In genomic region chr9:77528379-77529041, GRCm38 (mm10) we compare ENCODE assay signal across 16 mouse cellular contexts. TPM values are rescaled to one million over a fixed set of nuclear protein-coding genes. Genes with fewer than 3 reads are reported as not detected.
DNase-seq lines count a peak whose midpoint lies in the region; ATAC-seq lines count a peak whose summit lies in the region.
"Had no signal": no experiment of that assay in that cellular context is flagged by ENCODE, and none has a peak within 500 bp of the region (broad histone marks: within the 10 kb centered on the region; RNA-seq: fewer than 3 reads in every experiment).

No protein-coding gene starts in this region.

- H3K9me3 ChIP-seq in lung, embryonic 15.5 days = no peaks in the 10 kb centered on the region
- H3K9me3 ChIP-seq in liver, embryonic 11.5 days (ENCODE audit: control insufficient read depth, low read length) = no peaks in the 10 kb centered on the region
- H3K9me3 ChIP-seq in embryonic facial prominence, embryonic 10.5 days = no peaks in the 10 kb centered on the region
- H3K9me3 ChIP-seq: heart, embryonic 15.5 days; hindbrain, embryonic 15.5 days; limb, embryonic 15.5 days had no signal

- ATAC-seq in lung, embryonic 15.5 days (ENCODE audit: borderline replicate concordance, extremely low read depth, low FRiP score, low TSS enrichment) = 0 out of 2 replicates have a peak, but pooled peaks have one; percentile 8
- ATAC-seq in common myeloid progenitor, adult 5-6 weeks (replicated peaks; ENCODE audit: low read depth, poor library complexity, severe bottlenecking) = peak; percentile 67
- ATAC-seq in liver, embryonic 11.5 days (replicated peaks; ENCODE audit: low FRiP score) = peak; percentile 73
- ATAC-seq in neutrophil, adult 5-6 weeks (ENCODE audit: extremely low read depth, insufficient number of reproducible peaks, low FRiP score, poor library complexity, severe bottlenecking) = peak; percentile 18; the same call in 1 of the 2 replicates
- ATAC-seq: forebrain, embryonic 14.5 days had no signal

- no peak overlapping the region for H3K27ac ChIP-seq in lung, embryonic 15.5 days
- H3K27ac ChIP-seq in liver, embryonic 11.5 days (ENCODE audit: low read depth, low read length) = no peak overlapping the region
- H3K27ac ChIP-seq in embryonic facial prominence, embryonic 10.5 days (replicated peaks) = no peak overlapping the region
- H3K27ac ChIP-seq: heart, embryonic 15.5 days; hindbrain, embryonic 15.5 days; left cerebral cortex, adult 2 months; limb, embryonic 15.5 days had no signal

- H3K36me3 ChIP-seq in lung, embryonic 15.5 days = no peaks in the 10 kb centered on the region
- no peaks in the 10 kb centered on the region for H3K36me3 ChIP-seq in liver, embryonic 11.5 days (ENCODE audit: control insufficient read depth, insufficient read depth, low read length)
- no peaks in the 10 kb centered on the region for H3K36me3 ChIP-seq in embryonic facial prominence, embryonic 10.5 days (replicated peaks)
- H3K36me3 ChIP-seq: heart, embryonic 15.5 days; hindbrain, embryonic 15.5 days; limb, embryonic 15.5 days had no signal

- H3K9ac ChIP-seq in lung, embryonic 15.5 days = no peak overlapping the region
- no peak overlapping the region for H3K9ac ChIP-seq in liver, embryonic 11.5 days (ENCODE audit: low read depth, low read length)
- H3K9ac ChIP-seq: heart, embryonic 15.5 days; hindbrain, embryonic 15.5 days; limb, embryonic 15.5 days had no signal

- H3K4me3 ChIP-seq in lung, embryonic 15.5 days = no peak overlapping the region
- H3K4me3 ChIP-seq in liver, embryonic 11.5 days (ENCODE audit: low read depth, low read length) = no peak overlapping the region
- no peak overlapping the region for H3K4me3 ChIP-seq in embryonic facial prominence, embryonic 10.5 days
- H3K4me3 ChIP-seq: heart, embryonic 15.5 days; hindbrain, embryonic 15.5 days; left cerebral cortex, adult 2 months; limb, embryonic 15.5 days had no signal

- 83% methylated on average over 5 of the region's 5 CpGs for WGBS in lung, embryonic 15.5 days
- WGBS in liver, embryonic 11.5 days = 65% methylated on average over 5 of the region's 5 CpGs
- WGBS in embryonic facial prominence, embryonic 10.5 days = 82% methylated on average over 5 of the region's 5 CpGs

- H3K27me3 ChIP-seq in lung, embryonic 15.5 days = peaks cover 2% of the 10 kb centered on the region; the same call in 1 of the 2 replicates
- no peaks in the 10 kb centered on the region for H3K27me3 ChIP-seq in liver, embryonic 11.5 days (replicated peaks; ENCODE audit: control insufficient read depth, insufficient read depth, low read length)
- no peaks in the 10 kb centered on the region for H3K27me3 ChIP-seq in embryonic facial prominence, embryonic 10.5 days (replicated peaks; ENCODE audit: low read depth, poor library complexity, severe bottlenecking)
- H3K27me3 ChIP-seq: heart, embryonic 15.5 days; hindbrain, embryonic 15.5 days; limb, embryonic 15.5 days had no signal

- DNase-seq in lung, adult 18-20 months = no peak
- no peak for DNase-seq in liver, embryonic 11.5 days (ENCODE audit: low spot score)
- no peak for DNase-seq in frontal cortex, postnatal 14 days (ENCODE audit: low spot score in 2 of 2)
- no peak for DNase-seq in embryonic facial prominence, embryonic 10.5 days (ENCODE audit: low spot score)
- no peak for DNase-seq in spleen, postnatal 36 days (ENCODE audit: low spot score in 2 of 2)
- DNase-seq: gastrocnemius, postnatal 14 days; kidney, postnatal 25 days; midbrain, embryonic 14.5 days had no signal

- H3K4me1 ChIP-seq in lung, embryonic 15.5 days = peaks cover 19% of the 10 kb centered on the region
- H3K4me1 ChIP-seq in liver, embryonic 11.5 days (replicated peaks; ENCODE audit: control insufficient read depth, insufficient read depth, low read length) = peaks cover 31% of the 10 kb centered on the region
- H3K4me1 ChIP-seq in embryonic facial prominence, embryonic 10.5 days = peaks cover 48% of the 10 kb centered on the region

- no peak overlapping the region for H3K4me2 ChIP-seq in lung, embryonic 15.5 days
- no peak overlapping the region for H3K4me2 ChIP-seq in liver, embryonic 11.5 days
- H3K4me2 ChIP-seq: heart, embryonic 15.5 days; hindbrain, embryonic 15.5 days; limb, embryonic 15.5 days had no signal

RNA-seq across cellular contexts. Expression of gene Lrrc1, which starts 16.2 kb away (rescaled TPM):
- polyA plus RNA-seq in lung, embryonic 15.5 days (2015; fragmentation: Nextera tagmentation; extraction: Ambion mirVana) = 9.3 and 11.4 TPM in 2 replicates
- total RNA-seq in common myeloid progenitor, adult 5-6 weeks (2017) = 12.2 and 15.8 TPM in 2 replicates
- 5.6 and 5.8 TPM in 2 replicates for polyA plus RNA-seq in liver, embryonic 11.5 days (2014; fragmentation: Nextera tagmentation; extraction: Ambion mirVana)
- total RNA-seq in neutrophil, adult 5-6 weeks (2017) = 9.3 and 11.8 TPM in 2 replicates
- polyA plus RNA-seq in embryonic facial prominence, embryonic 10.5 days (2016; fragmentation: Nextera tagmentation; extraction: Ambion mirVana) = 8.4 and 8.7 TPM in 2 replicates

Comparison
In these comparisons a context has a peak if more than half of its experiments do, and no peak if none do; other contexts are left out.
1. ATAC-seq: peak in every context shown above with its lines; median percentile 73 in liver, embryonic 11.5 days; 67 in common myeloid progenitor, adult 5-6 weeks; 18 in neutrophil, adult 5-6 weeks; 8 in lung, embryonic 15.5 days.